Mouse (Mus musculus) kidney, adult 18-20 months (tissue): ENCODE measurements around the gene Rex1bd.
A peak's percentile ranks its signal among the peaks of the same experiment; 100 is the strongest.

Source experiments
- DNase-seq: peaks from one replicate; pipeline ENCODE4 v3.0.0; 2021

The Rex1bd gene

DNA sequence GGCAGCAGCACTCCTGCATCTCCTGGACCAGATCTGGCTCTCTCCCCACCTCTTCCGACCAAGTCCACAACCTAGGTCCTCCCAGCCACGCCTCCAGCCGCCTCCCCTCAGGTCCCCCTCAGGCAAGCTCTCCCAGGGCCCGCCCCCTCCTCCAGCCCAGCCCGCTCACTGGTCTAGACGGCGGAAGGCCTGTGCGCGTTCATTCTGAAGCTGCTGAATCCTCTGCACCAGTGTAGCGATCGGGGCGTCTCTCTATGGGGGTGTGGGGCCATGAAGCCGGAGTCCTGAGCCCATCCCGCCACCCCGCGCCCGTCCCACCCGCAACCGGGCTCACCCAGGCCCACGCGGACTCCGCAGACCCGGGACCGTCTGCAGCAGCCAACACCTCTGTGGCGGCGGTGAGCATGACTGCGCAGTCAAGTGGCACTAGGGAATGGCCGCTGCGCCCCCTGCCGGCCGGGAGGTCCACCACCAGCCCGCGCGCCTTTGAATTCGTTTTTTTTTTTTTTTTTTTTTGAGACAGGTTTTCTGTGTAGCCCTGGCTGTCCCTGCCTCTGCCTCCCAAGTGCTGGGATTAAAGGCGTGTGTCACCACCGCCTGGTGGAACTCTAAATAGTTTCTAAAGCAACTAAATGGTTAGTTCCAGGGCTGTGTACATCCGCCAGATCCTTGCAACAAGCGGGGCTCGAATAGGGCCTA is at the start of gene Rex1bd:
Gene Rex1bd, minus strand, starts transcription at position 425 of the 699 bp plus-strand sequence.
- peak; percentile 98 for DNase-seq

DNA sequence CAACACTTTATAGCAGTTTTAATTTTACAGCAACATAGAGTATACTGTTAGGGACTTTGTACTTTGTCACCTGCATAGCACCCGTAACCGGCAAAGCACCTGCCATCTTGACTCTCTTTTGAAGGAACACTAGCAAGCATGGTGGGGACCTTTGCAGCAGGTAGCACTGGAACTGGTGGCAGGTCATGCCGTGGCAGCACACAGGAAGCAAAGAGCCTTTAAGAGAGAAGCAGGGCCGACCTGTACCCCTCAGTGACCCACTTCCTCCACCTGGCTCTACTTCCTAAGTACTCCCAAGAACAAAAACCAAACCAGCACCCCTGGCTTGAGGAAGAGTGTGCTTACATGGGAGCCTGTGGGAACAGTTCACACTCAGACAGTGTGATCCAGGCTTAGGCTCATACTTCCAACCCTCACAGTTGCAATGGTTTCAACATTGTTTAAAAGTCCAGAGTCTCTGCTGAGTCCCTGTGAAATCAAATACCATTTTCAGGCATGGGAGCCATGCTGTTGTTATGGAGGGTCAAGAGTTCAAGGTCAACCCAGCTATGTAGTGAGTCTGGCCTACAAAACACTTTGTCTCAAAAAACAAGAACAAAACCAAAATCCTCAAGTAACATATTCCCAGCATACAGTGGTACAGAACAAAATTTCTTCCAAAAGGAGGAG is 48.7 kb upstream of the Rex1bd start:
- no peak for DNase-seq

- DNase-seq = peak; percentile 59
Observed at GRCm38 (mm10) chr8:70553740-70554139, 47.2 kb upstream of the Rex1bd start.

DNA sequence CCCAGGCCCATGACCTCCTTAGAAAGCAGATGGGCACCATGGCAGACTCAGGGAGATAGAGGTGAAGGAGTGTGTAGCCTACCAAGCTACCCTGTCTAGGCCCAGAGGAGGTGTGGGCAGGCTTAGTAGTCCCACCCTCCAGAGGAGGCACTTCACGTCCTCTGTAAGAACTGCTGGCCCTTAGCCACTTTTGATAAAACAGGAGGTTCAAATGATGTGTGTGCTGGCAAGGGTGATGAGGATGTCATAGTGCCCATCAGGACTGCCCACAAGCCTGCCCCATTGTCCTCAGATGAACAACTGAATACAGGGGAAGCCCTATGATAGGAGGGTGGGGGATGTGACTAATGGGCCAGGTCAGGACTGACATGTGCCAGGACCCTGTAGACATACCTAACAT is 46.3 kb upstream of the Rex1bd start:
- DNase-seq = no peak

DNA sequence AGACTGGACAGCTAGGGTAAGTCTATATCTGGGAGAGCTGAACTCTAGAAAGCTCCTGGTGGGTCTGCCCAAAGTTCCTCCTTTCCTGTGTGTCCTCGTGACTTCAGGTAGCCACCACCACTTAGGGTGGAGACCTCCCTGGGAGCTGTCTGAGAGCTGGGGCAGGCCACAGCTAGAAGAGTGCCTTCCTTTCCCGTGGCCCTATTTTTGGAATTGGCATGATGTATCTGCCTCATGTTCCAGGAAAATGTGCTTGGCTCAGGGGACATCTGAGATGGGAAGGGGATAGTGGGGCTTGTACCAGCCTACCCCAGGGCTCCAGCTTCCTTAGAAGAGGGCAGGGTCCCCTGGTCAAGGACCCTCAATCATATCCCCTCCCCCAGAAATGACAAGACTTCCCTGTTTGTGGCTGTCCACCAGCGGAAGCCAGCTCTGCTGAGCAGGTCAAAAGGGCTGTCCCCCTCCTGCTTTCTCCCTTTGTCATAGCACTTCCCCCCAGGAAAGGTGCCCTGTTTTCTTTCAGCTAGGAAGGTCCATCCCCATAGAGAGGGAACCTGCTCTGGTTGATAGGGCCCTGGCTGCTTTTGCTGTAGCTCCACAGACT is 45.1 kb upstream of the Rex1bd start:
- no peak for DNase-seq

DNA sequence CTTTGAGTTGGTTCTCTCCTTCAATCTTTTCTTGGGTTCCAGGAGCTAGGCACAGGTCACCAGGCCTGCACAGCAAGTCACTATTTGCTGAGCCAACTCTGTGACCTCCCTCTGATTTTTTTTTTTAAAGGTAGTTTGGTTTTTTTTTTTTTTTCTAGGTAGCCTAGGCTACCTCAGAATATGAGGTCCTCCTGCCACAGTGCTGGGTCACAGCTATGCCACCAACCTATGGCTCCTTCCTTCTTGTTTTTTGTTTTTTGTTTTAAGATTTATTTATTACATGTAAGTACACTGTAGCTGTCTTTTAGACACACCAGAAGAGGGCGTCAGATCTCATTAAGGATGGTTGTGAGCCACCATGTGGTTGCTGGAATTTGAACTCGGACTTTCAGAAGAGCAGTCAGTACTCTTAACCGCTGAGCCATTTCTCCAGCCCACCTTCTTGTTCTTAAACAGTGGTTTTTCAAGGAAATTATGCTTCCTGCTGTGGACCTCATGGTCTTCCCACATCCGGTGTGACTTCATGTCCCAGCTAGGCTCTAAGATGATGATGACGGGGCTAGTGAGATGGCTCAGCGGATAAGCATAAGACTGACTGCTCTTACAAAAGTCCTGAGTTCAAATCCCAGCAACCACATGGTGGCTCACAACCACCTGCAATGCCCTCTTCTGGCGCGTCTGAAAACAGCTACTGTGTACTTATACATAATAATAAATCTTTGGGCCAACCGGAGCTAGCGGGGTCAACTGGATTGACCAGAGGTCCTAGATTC is 43.0 kb upstream of the Rex1bd start:
- no peak for DNase-seq

DNA sequence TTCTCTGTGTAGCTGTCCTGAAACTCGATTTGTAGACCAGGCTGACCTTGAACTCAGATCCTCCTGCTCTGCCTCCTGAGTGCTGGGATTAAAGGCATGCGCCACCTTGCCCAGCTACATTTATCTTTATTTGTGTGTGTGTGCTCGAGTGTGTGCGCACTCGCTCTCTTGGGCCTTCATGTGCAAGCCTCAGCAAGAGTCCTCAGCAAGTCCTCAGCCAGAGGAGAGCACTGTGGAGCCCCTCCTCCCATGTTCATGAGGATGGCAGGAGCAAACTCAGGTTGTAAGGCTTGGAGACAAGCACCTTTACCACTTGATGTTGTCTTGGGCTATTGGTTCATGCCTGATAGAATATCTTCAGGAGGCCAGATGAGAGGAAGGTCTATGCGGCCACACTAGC is 41.2 kb upstream of the Rex1bd start:
- DNase-seq = no peak

GRCm38 (mm10) chr8:70546412-70546811 is 39.9 kb upstream of the Rex1bd start:
- no peak for DNase-seq

GRCm38 (mm10) chr8:70544200-70544687 is 37.7 kb upstream of the Rex1bd start:
- DNase-seq = no peak

GRCm38 (mm10) chr8:70541081-70541480 is 34.5 kb upstream of the Rex1bd start:
- no peak for DNase-seq

DNA sequence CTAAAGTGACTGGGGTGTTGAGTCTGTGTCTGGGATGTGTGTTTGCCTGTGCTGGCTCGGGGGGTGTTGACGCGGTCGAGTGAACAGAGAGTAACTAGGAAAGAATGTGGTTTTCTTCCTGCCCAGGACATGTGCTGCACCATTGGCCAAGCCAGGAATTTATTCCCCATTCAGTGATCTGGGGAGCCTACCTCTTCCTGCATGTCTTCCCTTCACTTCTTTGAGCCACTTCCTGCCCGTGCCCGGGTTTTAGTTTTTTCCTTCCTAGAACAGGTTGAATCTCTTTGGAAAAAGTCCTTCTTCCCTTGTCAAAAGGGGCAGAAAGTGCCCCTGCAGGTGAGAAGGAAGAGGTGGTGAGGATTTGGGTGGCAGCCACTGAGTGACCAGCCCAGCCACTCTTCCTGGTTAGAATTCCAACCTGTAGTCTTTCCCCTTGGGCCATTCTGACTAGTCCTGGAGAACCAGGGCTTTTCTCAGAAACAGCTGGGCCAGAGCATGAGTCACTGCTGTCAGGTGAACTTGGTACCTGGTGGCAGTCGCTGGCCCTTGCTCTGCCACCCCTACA is 34.0 kb upstream of the Rex1bd start:
- peak; percentile 49 for DNase-seq

DNA sequence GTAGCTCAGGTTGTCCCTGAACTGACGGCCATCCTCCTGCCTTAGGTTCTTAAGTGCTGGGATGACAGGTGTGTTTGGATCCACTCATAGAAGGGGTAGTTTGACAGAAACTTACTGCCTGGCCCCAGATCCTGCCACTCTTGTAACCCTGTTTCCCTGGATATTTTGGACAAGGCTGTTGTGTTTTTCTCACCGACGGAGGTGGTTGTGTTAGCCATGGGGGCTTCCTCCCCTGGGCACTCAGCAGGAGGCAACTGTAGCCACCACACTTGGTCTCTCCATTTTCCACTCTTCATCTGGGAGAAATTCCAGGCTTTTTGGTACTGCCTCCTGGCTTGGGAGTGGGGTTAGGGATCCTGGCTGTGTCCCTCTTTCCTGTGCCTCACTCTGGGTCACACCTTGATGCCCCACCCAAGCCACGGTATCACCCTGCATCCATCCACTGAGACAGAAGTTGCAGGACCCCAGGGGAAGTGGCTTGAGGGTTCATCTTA is 33.5 kb upstream of the Rex1bd start:
- no peak for DNase-seq

- peak; percentile 100 for DNase-seq
Observed at GRCm38 (mm10) chr8:70539077-70539813, 32.7 kb upstream of the Rex1bd start, which contains the start of gene Ell. Gene Ell, plus strand, starts transcription at chr8:70539457.

DNA sequence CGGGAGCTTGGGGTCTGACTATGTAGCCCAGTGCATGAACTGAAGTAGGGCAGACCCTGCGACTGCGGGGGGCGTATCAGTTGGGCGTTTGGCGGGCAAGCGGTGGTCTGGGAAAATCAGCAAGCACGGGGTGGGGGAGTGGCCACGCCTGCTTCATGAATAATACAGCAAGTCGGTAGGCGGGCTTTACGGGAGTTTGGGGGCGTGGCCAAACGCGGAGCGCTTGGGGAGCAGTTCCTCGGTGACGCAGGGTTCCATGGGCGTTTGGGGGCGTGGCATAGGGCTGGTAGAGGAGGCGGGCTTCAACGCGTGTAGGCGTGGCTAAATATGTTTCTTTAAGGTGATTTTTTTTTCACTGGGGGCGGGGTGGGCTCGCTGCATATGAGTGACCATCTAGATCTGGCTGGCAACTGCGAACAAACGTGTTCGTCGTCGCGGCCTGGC is 32.1 kb upstream of the Rex1bd start:
- peak; percentile 100 for DNase-seq

GRCm38 (mm10) chr8:70538024-70538579 is 31.6 kb upstream of the Rex1bd start:
- DNase-seq = peak; percentile 66

DNA sequence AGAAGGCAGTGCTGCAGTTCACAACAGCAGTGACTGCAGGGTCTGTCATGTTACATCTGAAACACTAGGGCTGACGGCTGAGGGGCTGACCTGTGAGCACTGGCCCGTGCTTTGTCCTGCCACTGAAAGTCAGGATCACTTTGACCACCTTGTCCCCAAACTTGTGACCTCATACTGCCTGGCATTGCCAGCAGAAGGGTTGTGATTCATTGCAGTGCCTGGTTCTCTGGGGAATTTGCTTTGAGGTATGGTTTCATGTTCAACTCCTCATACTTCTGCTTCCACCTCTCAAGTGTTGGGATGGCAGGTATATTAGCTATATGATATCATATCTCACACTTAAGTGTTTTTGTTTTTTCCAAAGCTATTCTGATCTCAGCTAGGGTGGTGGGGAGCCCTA is 29.1 kb upstream of the Rex1bd start:
- DNase-seq = no peak

GRCm38 (mm10) chr8:70535221-70535620 is 28.7 kb upstream of the Rex1bd start:
- DNase-seq = no peak

DNA sequence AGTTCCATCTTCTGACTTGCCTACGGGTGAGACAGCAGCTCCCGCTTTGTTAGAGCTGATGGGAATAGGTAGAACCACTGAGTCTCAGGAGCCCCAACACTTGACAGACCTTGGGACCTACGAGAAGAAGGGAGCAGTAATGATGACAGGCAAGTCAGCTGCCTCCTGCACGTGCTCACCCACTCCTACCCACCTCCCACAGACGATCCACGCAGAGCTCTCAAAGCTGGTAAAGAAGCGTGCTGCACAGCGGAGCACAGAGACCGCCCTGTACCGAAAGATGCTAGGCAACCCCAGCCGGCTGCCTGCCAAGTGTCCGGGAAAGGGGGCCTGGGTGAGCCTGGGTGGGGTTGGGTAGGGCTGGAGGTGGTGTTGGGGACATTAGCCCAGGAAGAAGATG is 27.7 kb upstream of the Rex1bd start:
- no peak for DNase-seq

GRCm38 (mm10) chr8:70530314-70530713 is 23.8 kb upstream of the Rex1bd start:
- no peak for DNase-seq

DNA sequence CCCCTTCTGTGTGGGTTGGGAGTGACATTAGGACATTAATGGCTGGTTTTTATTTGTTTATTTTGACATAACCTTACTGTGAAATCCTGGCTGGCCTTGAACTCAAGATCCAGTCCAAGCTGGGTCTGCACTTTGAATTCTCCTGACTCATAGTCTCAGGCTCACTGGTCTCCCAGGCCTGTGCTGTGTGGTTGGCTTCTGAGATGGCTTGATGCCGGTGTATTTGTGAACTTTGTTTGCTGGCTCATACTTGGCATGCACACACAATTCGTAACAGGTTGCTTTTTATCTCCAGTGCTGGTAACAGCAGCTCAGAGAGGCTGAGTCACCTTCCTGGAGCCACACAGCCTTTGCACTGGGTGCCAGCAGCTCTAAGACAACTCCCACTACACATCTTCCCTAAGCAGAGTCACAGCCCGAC is 23.2 kb upstream of the Rex1bd start:
- no peak for DNase-seq

- DNase-seq = no peak
Observed at GRCm38 (mm10) chr8:70529299-70529698, 22.7 kb upstream of the Rex1bd start.
